Mouse (Mus musculus) lung, adult 2 months (tissue): ENCODE measurements around the gene Cstf1. TPM values are rescaled to one million over a fixed set of nuclear protein-coding genes. Genes with fewer than 3 reads are reported as not detected.

Experiments used
- DNase-seq: peaks from one replicate; pipeline ENCODE4 v3.0.0; 2022
- H3K4me1 ChIP-seq: fragments of 200-500 bp; 2 replicates; pipeline ENCODE4 v1.6.1; 2011; ENCODE audit warnings: low read length; ENCODE audit not compliant: control insufficient read depth, insufficient read depth
- H3K4me3 ChIP-seq: fragments of 200-500 bp; replicated peaks from 2 replicates; pipeline ENCODE3; 2011; ENCODE audit warnings: low read depth, mild to moderate bottlenecking, control low read depth, low read length; ENCODE audit errors: extremely low read depth
- CTCF ChIP-seq: fragments of 200-500 bp; IDR thresholded peaks from 2 replicates; pipeline ENCODE4 v1.5.1; 2011; ENCODE audit warnings: mild to moderate bottlenecking, low read length, control low read depth; ENCODE audit not compliant: insufficient read depth
- POLR2A ChIP-seq: fragments of 200-500 bp; IDR thresholded peaks from 2 replicates; pipeline ENCODE4 v1.6.1; 2011; ENCODE audit warnings: low read depth, mild to moderate bottlenecking, control low read depth, low read length, borderline replicate concordance; ENCODE audit errors: extremely low read depth
- WGBS: fragments of 180-500 bp; shearing (Covaris S2); methylation state at CpG from one replicate; pipeline ENCODE4 v1.1.7; 2018; 5-methylcytosine and 5-hydroxymethylcytosine counted together
- polyA plus RNA-seq: library from polyadenylated mRNA; depleted of rRNA; stranded (reverse); fragments of >200 nt; gene quantifications from 2 replicates; pipeline ENCODE4 v1.2.3, GENCODE M21; 2012; rRNA removed

Gene Cstf1
- 22.4 and 23.1 TPM in 2 replicates for polyA plus RNA-seq

GRCm38 (mm10) chr2:172370411-172371223, at the start of gene Cstf1, which contains the start of gene Aurka:
Gene Cstf1, plus strand, starts transcription at chr2:172370681.
Gene Aurka, minus strand, starts transcription at chr2:172370535.
- Histone ChIP-seq H3K4me1 (peaks cover 10% of the 10 kb centered on the region), H3K4me3 (peak within 1 kb of the TSS; percentile 94)
- WGBS: under 1% methylated on average over 66 of the region's 66 CpGs
- TF ChIP-seq CTCF (no peak), POLR2A (peak; percentile 4; the same call in 1 of the 2 replicates)
- peak; percentile 94 for DNase-seq

- DNase-seq: peak; percentile 42
- no peak overlapping the region for H3K4me3 ChIP-seq
- WGBS: 13% methylated on average over 9 of the region's 9 CpGs
- H3K4me1 ChIP-seq: no peaks in the 10 kb centered on the region
- TF ChIP-seq POLR2A (no peak), CTCF (no peak)
Observed at GRCm38 (mm10) chr2:172320878-172321277, 49.6 kb upstream of the Cstf1 start.

- no peak for TF ChIP-seq CTCF
- TF ChIP-seq POLR2A: no peak
- DNase-seq: no peak
- 54% methylated on average over 8 of the region's 8 CpGs for WGBS
- no peak overlapping the region for H3K4me3 ChIP-seq
- no peaks in the 10 kb centered on the region for H3K4me1 ChIP-seq
Observed at GRCm38 (mm10) chr2:172328248-172328647, 42.2 kb upstream of the Cstf1 start.

- no peak for TF ChIP-seq POLR2A
- peak; percentile 61 for TF ChIP-seq CTCF
- no peak overlapping the region for H3K4me3 ChIP-seq
- peak; percentile 32 for DNase-seq
- no peaks in the 10 kb centered on the region for H3K4me1 ChIP-seq
- WGBS: 6% methylated on average over 13 of the region's 13 CpGs
Observed at GRCm38 (mm10) chr2:172329179-172329578, 41.3 kb upstream of the Cstf1 start.

GRCm38 (mm10) chr2:172338206-172338942, 32.1 kb upstream of the Cstf1 start:
- H3K4me3 ChIP-seq: no peak overlapping the region
- no peak for DNase-seq
- 71% methylated on average over 19 of the region's 19 CpGs for WGBS
- no peak for TF ChIP-seq POLR2A
- TF ChIP-seq CTCF: no peak
- H3K4me1 ChIP-seq: no peaks in the 10 kb centered on the region

GRCm38 (mm10) chr2:172340936-172341335, 29.5 kb upstream of the Cstf1 start:
- TF ChIP-seq CTCF (no peak), POLR2A (no peak)
- no peak overlapping the region for H3K4me3 ChIP-seq
- DNase-seq: no peak
- H3K4me1 ChIP-seq: no peaks in the 10 kb centered on the region; the same call in 1 of the 2 replicates
- 47% methylated on average over 3 of the region's 3 CpGs for WGBS

- whole genome bisulfite sequencing: 59% methylated on average over 5 of the region's 5 CpGs
- TF ChIP-seq CTCF: no peak
- no peak for TF ChIP-seq POLR2A
Observed at GRCm38 (mm10) chr2:172341606-172342005, 28.9 kb upstream of the Cstf1 start.

GRCm38 (mm10) chr2:172343751-172344150, 26.7 kb upstream of the Cstf1 start:
- H3K4me1 ChIP-seq: peaks cover 5% of the 10 kb centered on the region
- TF ChIP-seq CTCF (no peak), POLR2A (no peak)
- no peak overlapping the region for H3K4me3 ChIP-seq
- 78% methylated on average over 7 of the region's 7 CpGs for WGBS
- DNase-seq: no peak

More at GRCm38 (mm10) chr2:172341606-172342005, 28.9 kb upstream of the Cstf1 start:
- Histone ChIP-seq H3K4me1 (no peaks in the 10 kb centered on the region; the same call in 1 of the 2 replicates), H3K4me3 (no peak overlapping the region)
- no peak for DNase-seq

- no peak for DNase-seq
- Histone ChIP-seq H3K4me1 (peaks cover 9% of the 10 kb centered on the region), H3K4me3 (no peak overlapping the region)
- WGBS: 27% methylated on average over 5 of the region's 5 CpGs
- no peak for TF ChIP-seq POLR2A
- no peak for TF ChIP-seq CTCF
Observed at GRCm38 (mm10) chr2:172344669-172345068, 25.8 kb upstream of the Cstf1 start.
